Mouse (Mus musculus): ENCODE measurements at regions not wholly inside any gene's neighbourhood (a gene's known extent, or its start where the extent isn't known, plus 50 kb on each side); places are given as distances from the start of the nearest gene placed in this dataset.

- ATAC-seq (ENCODE audit: insufficient number of reproducible peaks, insufficient read depth, low FRiP score, low TSS enrichment) = no peak
- H3K4me2 ChIP-seq (replicated peaks) = no peak overlapping the region
These were observed 192.5 kb downstream of the Rdh14 start for GRCm38 (mm10) chr12:10582840-10583614.

GRCm38 (mm10) chr12:10584026-10584425 is 193.5 kb downstream of the Rdh14 start:
- 36% methylated on average over 7 of the region's 7 CpGs for WGBS
- H3K27me3 ChIP-seq = no peaks in the 10 kb centered on the region
- H3K9ac ChIP-seq = no peak overlapping the region
- H3K4me3 ChIP-seq = no peak overlapping the region
- no peaks in the 10 kb centered on the region for H3K9me3 ChIP-seq
- no peak for ATAC-seq (ENCODE audit: insufficient number of reproducible peaks, insufficient read depth, low FRiP score, low TSS enrichment)
- H3K27ac ChIP-seq = no peak overlapping the region
- H3K4me2 ChIP-seq (replicated peaks) = no peak overlapping the region
- no peaks in the 10 kb centered on the region for H3K36me3 ChIP-seq
- H3K4me1 ChIP-seq = 0 out of 2 replicates have a peak, but pooled peaks cover 5% of the 10 kb centered on the region

More at GRCm38 (mm10) chr12:10582840-10583614, 192.5 kb downstream of the Rdh14 start:
- no peak overlapping the region for H3K27ac ChIP-seq
- no peak overlapping the region for H3K4me3 ChIP-seq
- no peaks in the 10 kb centered on the region for H3K36me3 ChIP-seq
- no peaks in the 10 kb centered on the region for H3K9me3 ChIP-seq
- no peaks in the 10 kb centered on the region for H3K27me3 ChIP-seq
- H3K9ac ChIP-seq = no peak overlapping the region
- 0 out of 2 replicates have a peak, but pooled peaks cover 5% of the 10 kb centered on the region for H3K4me1 ChIP-seq
- WGBS = 79% methylated on average over 4 of the region's 4 CpGs

GRCm38 (mm10) chr12:10589537-10589936 is 199.0 kb downstream of the Rdh14 start:
- WGBS = 31% methylated on average over 8 of the region's 8 CpGs
- H3K9ac ChIP-seq = no peak overlapping the region
- peak; percentile 70; the same call in 1 of the 2 replicates for ATAC-seq (ENCODE audit: insufficient number of reproducible peaks, insufficient read depth, low FRiP score, low TSS enrichment)

GRCm38 (mm10) chr12:10597976-10598746 is 207.6 kb downstream of the Rdh14 start:
- Histone ChIP-seq H3K36me3 (no peaks in the 10 kb centered on the region), H3K4me1 (no peaks in the 10 kb centered on the region), H3K4me3 (no peak overlapping the region), H3K9me3 (no peaks in the 10 kb centered on the region), H3K27me3 (no peaks in the 10 kb centered on the region), H3K9ac (no peak overlapping the region), H3K27ac (no peak overlapping the region), H3K4me2 (replicated peaks) (no peak overlapping the region)
- WGBS = 17% methylated on average over 7 of the region's 7 CpGs
- ATAC-seq (ENCODE audit: insufficient number of reproducible peaks, insufficient read depth, low FRiP score, low TSS enrichment) = no peak

More at GRCm38 (mm10) chr12:10589537-10589936, 199.0 kb downstream of the Rdh14 start:
- Histone ChIP-seq H3K4me1 (0 out of 2 replicates have a peak, but pooled peaks cover 3% of the 10 kb centered on the region), H3K9me3 (no peaks in the 10 kb centered on the region), H3K27me3 (no peaks in the 10 kb centered on the region), H3K36me3 (no peaks in the 10 kb centered on the region), H3K4me2 (replicated peaks) (no peak overlapping the region), H3K4me3 (no peak overlapping the region), H3K27ac (no peak overlapping the region)

GRCm38 (mm10) chr12:10600111-10600510 is 209.5 kb downstream of the Rdh14 start:
- Histone ChIP-seq H3K27me3 (no peaks in the 10 kb centered on the region), H3K9me3 (no peaks in the 10 kb centered on the region)
- ATAC-seq (ENCODE audit: insufficient number of reproducible peaks, insufficient read depth, low FRiP score, low TSS enrichment) = no peak

GRCm38 (mm10) chr12:10618319-10618718 is 227.7 kb downstream of the Rdh14 start:
- Histone ChIP-seq H3K4me3 (no peak overlapping the region), H3K9ac (no peak overlapping the region), H3K27me3 (no peaks in the 10 kb centered on the region), H3K27ac (no peak overlapping the region), H3K4me1 (no peaks in the 10 kb centered on the region), H3K36me3 (no peaks in the 10 kb centered on the region), H3K9me3 (no peaks in the 10 kb centered on the region), H3K4me2 (replicated peaks) (no peak overlapping the region)
- no peak for ATAC-seq (ENCODE audit: insufficient number of reproducible peaks, insufficient read depth, low FRiP score, low TSS enrichment)

More at GRCm38 (mm10) chr12:10600111-10600510, 209.5 kb downstream of the Rdh14 start:
- Histone ChIP-seq H3K36me3 (no peaks in the 10 kb centered on the region), H3K9ac (no peak overlapping the region), H3K4me2 (replicated peaks) (no peak overlapping the region), H3K4me1 (no peaks in the 10 kb centered on the region), H3K4me3 (no peak overlapping the region), H3K27ac (no peak overlapping the region)
- WGBS = 77% methylated on average over 6 of the region's 6 CpGs

GRCm38 (mm10) chr12:10620541-10620940 is 230.0 kb downstream of the Rdh14 start:
- H3K27me3 ChIP-seq = no peaks in the 10 kb centered on the region
- no peak for ATAC-seq (ENCODE audit: insufficient number of reproducible peaks, insufficient read depth, low FRiP score, low TSS enrichment)
- no peaks in the 10 kb centered on the region for H3K9me3 ChIP-seq
- H3K27ac ChIP-seq = no peak overlapping the region
- H3K4me3 ChIP-seq = no peak overlapping the region
- H3K4me1 ChIP-seq = no peaks in the 10 kb centered on the region
- H3K9ac ChIP-seq = no peak overlapping the region
- no peaks in the 10 kb centered on the region for H3K36me3 ChIP-seq
- H3K4me2 ChIP-seq (replicated peaks) = no peak overlapping the region
- WGBS = 80% methylated on average over 3 of the region's 3 CpGs

- H3K27me3 ChIP-seq = no peaks in the 10 kb centered on the region
- no peak overlapping the region for H3K27ac ChIP-seq
- no peaks in the 10 kb centered on the region for H3K36me3 ChIP-seq
- no peak for ATAC-seq (ENCODE audit: insufficient number of reproducible peaks, insufficient read depth, low FRiP score, low TSS enrichment)
- no peak overlapping the region for H3K4me3 ChIP-seq
- H3K4me2 ChIP-seq (replicated peaks) = no peak overlapping the region
- no peaks in the 10 kb centered on the region for H3K9me3 ChIP-seq
- WGBS = 89% methylated on average over 3 of the region's 3 CpGs
- H3K4me1 ChIP-seq = no peaks in the 10 kb centered on the region
- no peak overlapping the region for H3K9ac ChIP-seq
These were observed 248.0 kb downstream of the Rdh14 start for GRCm38 (mm10) chr12:10638591-10638990.

GRCm38 (mm10) chr12:10654466-10655184 is 264.1 kb downstream of the Rdh14 start:
- no peak overlapping the region for H3K9ac ChIP-seq
- H3K27ac ChIP-seq = no peak overlapping the region
- no peaks in the 10 kb centered on the region for H3K4me1 ChIP-seq
- no peaks in the 10 kb centered on the region for H3K27me3 ChIP-seq
- no peak overlapping the region for H3K4me3 ChIP-seq
- 85% methylated on average over 6 of the region's 6 CpGs for WGBS
- ATAC-seq (ENCODE audit: insufficient number of reproducible peaks, insufficient read depth, low FRiP score, low TSS enrichment) = no peak
- no peaks in the 10 kb centered on the region for H3K9me3 ChIP-seq
- H3K4me2 ChIP-seq (replicated peaks) = no peak overlapping the region
- no peaks in the 10 kb centered on the region for H3K36me3 ChIP-seq

GRCm38 (mm10) chr12:10655185-10655544 is 264.6 kb downstream of the Rdh14 start:
- no peak for ATAC-seq (ENCODE audit: insufficient number of reproducible peaks, insufficient read depth, low FRiP score, low TSS enrichment)
- Histone ChIP-seq H3K27me3 (no peaks in the 10 kb centered on the region), H3K36me3 (no peaks in the 10 kb centered on the region), H3K9ac (no peak overlapping the region), H3K4me2 (replicated peaks) (no peak overlapping the region), H3K4me1 (no peaks in the 10 kb centered on the region), H3K4me3 (no peak overlapping the region), H3K9me3 (no peaks in the 10 kb centered on the region), H3K27ac (no peak overlapping the region)

GRCm38 (mm10) chr12:10658826-10659225 is 268.3 kb downstream of the Rdh14 start:
- Histone ChIP-seq H3K27ac (no peak overlapping the region), H3K27me3 (no peaks in the 10 kb centered on the region), H3K9ac (no peak overlapping the region), H3K4me3 (no peak overlapping the region), H3K4me2 (replicated peaks) (no peak overlapping the region), H3K9me3 (no peaks in the 10 kb centered on the region), H3K36me3 (no peaks in the 10 kb centered on the region), H3K4me1 (no peaks in the 10 kb centered on the region)
- ATAC-seq (ENCODE audit: insufficient number of reproducible peaks, insufficient read depth, low FRiP score, low TSS enrichment) = no peak
- WGBS = 61% methylated on average over 2 of the region's 2 CpGs

Measured in embryonic facial prominence, embryonic 12.5 days (tissue).